13 mouse cellular contexts compared by ENCODE assay signal in genomic region chr3:138613680-138614079, GRCm38 (mm10).
DNase-seq lines count a peak whose midpoint lies in the region; ATAC-seq lines count a peak whose summit lies in the region.
"Had no signal": no experiment of that assay in that cellular context is flagged by ENCODE, and none has a peak within 500 bp of the region (broad histone marks: within the 10 kb centered on the region; RNA-seq: fewer than 3 reads in every experiment).

No protein-coding gene starts in this region.

- H3K9me3 ChIP-seq in heart, embryonic 13.5 days, result no peaks in the 10 kb centered on the region
- H3K9me3 ChIP-seq: embryonic facial prominence, embryonic 15.5 days; limb, embryonic 12.5 days had no signal

- H3K9ac ChIP-seq in heart, embryonic 13.5 days, result no peak overlapping the region
- H3K9ac ChIP-seq: embryonic facial prominence, embryonic 15.5 days; hindbrain, embryonic 14.5 days; limb, embryonic 12.5 days had no signal

- intact Hi-C loops in heart, postnatal 14 days (cut with DNase I), result no loop called here

- no peak overlapping the region for H3K27ac ChIP-seq in heart, embryonic 13.5 days (replicated peaks)
- H3K27ac ChIP-seq: embryonic facial prominence, embryonic 15.5 days; hindbrain, embryonic 14.5 days; limb, embryonic 12.5 days had no signal

- H3K4me1 ChIP-seq in heart, embryonic 13.5 days, result peaks cover 17% of the 10 kb centered on the region

- H3K4me2 ChIP-seq in heart, embryonic 13.5 days, result peak overlapping the region; percentile 49
- H3K4me2 ChIP-seq: embryonic facial prominence, embryonic 15.5 days; hindbrain, embryonic 14.5 days; limb, embryonic 12.5 days had no signal

- no peak overlapping the region for H3K4me3 ChIP-seq in heart, embryonic 13.5 days
- H3K4me3 ChIP-seq: embryonic facial prominence, embryonic 15.5 days; limb, embryonic 12.5 days had no signal

- no peaks in the 10 kb centered on the region for H3K36me3 ChIP-seq in heart, embryonic 13.5 days
- H3K36me3 ChIP-seq: embryonic facial prominence, embryonic 15.5 days; limb, embryonic 12.5 days had no signal

- H3K27me3 ChIP-seq in heart, embryonic 13.5 days (replicated peaks), result peaks cover 3% of the 10 kb centered on the region; the same call in 1 of the 2 replicates
- H3K27me3 ChIP-seq: embryonic facial prominence, embryonic 15.5 days had no signal

- ATAC-seq in heart, embryonic 13.5 days (ENCODE audit: extremely low read depth, insufficient number of reproducible peaks, low FRiP score, low TSS enrichment), result no peak
- peak; percentile 41; the same call in 1 of the 2 replicates for ATAC-seq in megakaryocyte progenitor cell, adult 5-6 weeks (replicated peaks; ENCODE audit: poor library complexity)
- ATAC-seq: CD4-positive, CD25-positive, alpha-beta regulatory T cell, adult 4 months had no signal

- 73% methylated on average over 3 of the region's 3 CpGs for WGBS in heart, embryonic 13.5 days

- no peak for DNase-seq in heart, adult 18-20 months
- peak; percentile 12 for DNase-seq in ovary, adult 18-20 months (ENCODE audit: low spot score)
- no peak for DNase-seq in ovary, postnatal 10 days (ENCODE audit: low spot score)
- peak; percentile 5 to 9 for DNase-seq in heart, postnatal 14 days
- no peak for DNase-seq in lung, postnatal 25 days (ENCODE audit: low spot score)
- DNase-seq in urinary bladder, postnatal 4 days (ENCODE audit: low spot score in 2 of 2), result no peak
- DNase-seq: cerebellum, adult 9-11 months had no signal

Comparison
In these comparisons a context has a peak if more than half of its experiments do, and no peak if none do; other contexts are left out.
1. DNase-seq: peak in ovary, adult 18-20 months (single experiment) and heart, postnatal 14 days (2 of 2); none in heart, adult 18-20 months (0 of 2), ovary, postnatal 10 days (single experiment), lung, postnatal 25 days (single experiment) and urinary bladder, postnatal 4 days (0 of 2).